Mouse (Mus musculus) heart, embryonic 16.5 days (tissue): ENCODE data around the gene Gatd1. TPM values are rescaled to one million over a fixed set of nuclear protein-coding genes. Genes with fewer than 3 reads are reported as not detected.

Experiments used
- ATAC-seq: fragments of 200-750 bp; cut with Nextera tagmentation; replicated peaks from 2 replicates; pipeline ENCODE4 v1.8.0; 2017; ENCODE audit warnings: moderate number of reproducible peaks; ENCODE audit not compliant: insufficient read depth, low FRiP score; ENCODE audit errors: extremely low read depth
- H3K27ac ChIP-seq: fragments of 300-500 bp; sonication (generic); 2 replicates; pipeline ENCODE4 v1.5.1; 2014; ENCODE audit warnings: mild to moderate bottlenecking, low read length, control low read depth, moderate library complexity
- H3K27me3 ChIP-seq: fragments of 300-500 bp; sonication (generic); 2 replicates; pipeline ENCODE4 v1.6.1; 2014; ENCODE audit warnings: low read length, mixed read lengths; ENCODE audit not compliant: control insufficient read depth, insufficient read depth
- H3K36me3 ChIP-seq: fragments of 300-500 bp; sonication (generic); 2 replicates; pipeline ENCODE4 v1.6.1; 2014; ENCODE audit not compliant: control insufficient read depth, insufficient read depth
- H3K4me1 ChIP-seq: fragments of 300-500 bp; sonication (generic); 2 replicates; pipeline ENCODE4 v1.6.1; 2014; ENCODE audit warnings: low read length, mixed read lengths; ENCODE audit not compliant: control insufficient read depth, insufficient read depth
- H3K4me2 ChIP-seq: fragments of 300-500 bp; sonication (generic); 2 replicates; pipeline ENCODE4 v1.6.1; 2014; ENCODE audit warnings: low read depth, mild to moderate bottlenecking, control low read depth, low read length
- H3K4me3 ChIP-seq: fragments of 300-500 bp; sonication (generic); 2 replicates; pipeline ENCODE4 v1.5.1; 2014; ENCODE audit warnings: mild to moderate bottlenecking, control low read depth, low read length
- H3K9ac ChIP-seq: fragments of 300-500 bp; sonication (generic); 2 replicates; pipeline ENCODE4 v1.6.1; 2014; ENCODE audit warnings: low read length, control low read depth
- H3K9me3 ChIP-seq: fragments of 300-500 bp; sonication (generic); replicated peaks from 2 replicates; pipeline ENCODE4 v1.6.1; 2016; ENCODE audit warnings: low read length; ENCODE audit not compliant: control insufficient read depth
- WGBS: fragments of 180-500 bp; shearing (Covaris S2); extraction: QIAGEN DNeasy Blood & Tissue Kit; methylation state at CpG from one replicate; pipeline ENCODE4 v1.1.7; 2014; 5-methylcytosine and 5-hydroxymethylcytosine counted together
- polyA plus RNA-seq: library from polyadenylated mRNA; unstranded; fragments of >200 nt; fragmentation: Nextera tagmentation; extraction: Ambion mirVana; gene quantifications from 2 replicates; pipeline ENCODE4 v1.2.1, GENCODE M21; 2015

Gene Gatd1
- polyA plus RNA-seq, 1 experiment from 2014 or later, result 28.0 TPM

DNA sequence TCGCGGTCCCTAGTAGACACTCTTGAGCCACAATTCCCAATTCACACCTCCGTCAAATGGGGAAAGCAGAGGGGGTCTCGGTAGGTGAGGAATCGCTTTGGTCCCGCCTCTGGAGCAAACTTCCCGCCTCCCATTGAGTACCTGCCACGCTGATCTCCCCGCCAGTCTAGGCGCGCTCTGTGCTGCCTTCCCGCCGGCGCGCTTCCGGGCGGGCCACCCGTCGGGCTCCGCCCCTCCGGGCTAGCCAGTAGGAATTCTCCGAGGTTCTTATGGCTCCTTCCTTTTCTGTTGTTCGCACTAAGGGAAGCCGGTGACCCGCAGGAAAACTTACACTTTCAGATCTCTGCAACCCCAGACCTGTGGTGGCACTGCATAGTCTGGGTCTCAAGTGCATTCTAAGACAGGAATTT is 29.9 kb upstream of the Gatd1 start, which contains the start of gene Pidd1:
TSS of gene Pidd1 (minus strand) at position 198 of the 410 bp plus-strand sequence.
- Histone ChIP-seq H3K9ac (peak within 1 kb of the TSS; percentile 76), H3K4me2 (peak within 1 kb of the TSS; percentile 96), H3K4me3 (peak within 1 kb of the TSS; percentile 66), H3K36me3 (peaks cover 10% of the 10 kb centered on the region), H3K9me3 (no peaks in the 10 kb centered on the region), H3K27me3 (no peaks in the 10 kb centered on the region), H3K4me1 (peaks cover 31% of the 10 kb centered on the region), H3K27ac (peak within 1 kb of the TSS; percentile 76)
- under 1% methylated on average over 25 of the region's 25 CpGs for WGBS
- peak; percentile 52 for ATAC-seq

DNA sequence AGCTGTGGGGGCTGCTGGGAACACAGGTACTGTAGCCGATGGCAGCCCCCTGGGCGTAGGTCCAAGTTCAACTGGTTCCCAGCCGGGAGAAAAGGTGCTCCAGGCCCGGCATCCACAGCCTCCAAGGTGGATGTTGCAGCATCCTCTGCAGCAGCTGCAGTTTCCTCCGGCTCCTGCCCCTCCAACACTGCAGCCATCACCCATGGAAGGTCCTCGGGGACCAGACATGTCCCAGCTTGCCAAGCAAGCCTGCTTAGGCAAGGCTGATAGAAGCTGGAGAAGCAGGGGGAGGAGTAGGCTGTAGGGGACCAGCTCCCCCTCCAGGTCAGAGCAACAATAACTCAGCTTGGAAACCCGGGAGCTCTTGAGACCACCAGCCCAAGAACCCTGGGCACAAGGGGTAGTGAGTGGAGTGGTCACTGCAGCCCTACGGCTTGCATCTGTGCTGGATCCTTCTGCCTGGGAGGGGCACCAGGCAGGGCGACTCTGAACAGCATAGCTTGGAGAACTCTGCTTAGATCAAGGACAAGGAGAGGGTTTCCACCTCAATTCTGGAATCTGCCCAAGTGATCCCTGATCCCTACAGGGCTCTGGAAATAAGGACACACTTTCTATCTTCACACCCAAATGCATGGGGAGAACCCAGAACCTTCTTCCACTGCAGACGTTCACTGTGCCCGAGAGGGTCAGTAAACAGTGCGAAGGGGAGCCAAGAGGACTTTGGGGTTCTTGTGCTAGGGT is 29.3 kb upstream of the Gatd1 start:
- Histone ChIP-seq H3K4me1 (peaks cover 25% of the 10 kb centered on the region), H3K9me3 (no peaks in the 10 kb centered on the region), H3K27me3 (no peaks in the 10 kb centered on the region), H3K4me3 (peak overlapping the region; percentile 66), H3K36me3 (peaks cover 8% of the 10 kb centered on the region), H3K9ac (peak overlapping the region; percentile 76), H3K4me2 (peak overlapping the region; percentile 96), H3K27ac (peak overlapping the region; percentile 24; the same call in 1 of the 2 replicates)
- WGBS, result 15% methylated on average over 12 of the region's 12 CpGs
- ATAC-seq, result no peak

DNA sequence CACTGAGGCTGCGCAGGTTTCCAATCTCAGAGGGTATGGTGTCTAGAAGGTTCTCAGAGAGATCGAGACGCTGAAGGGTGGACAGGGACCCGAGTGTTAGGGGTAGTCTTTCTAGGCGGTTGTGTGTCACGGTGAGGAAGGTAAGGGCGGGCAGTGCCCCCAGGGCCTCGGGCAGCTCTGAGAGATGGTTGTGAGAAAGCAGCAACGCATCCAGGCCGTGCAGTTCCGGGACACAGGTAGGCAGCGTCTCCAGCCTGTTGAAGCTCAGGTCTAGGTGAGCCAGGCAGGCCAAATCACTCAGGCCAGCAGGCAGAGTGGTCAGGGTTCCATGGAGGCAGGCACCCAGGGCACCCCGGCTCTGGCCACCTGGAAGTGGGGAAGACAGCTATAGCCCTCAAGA is 28.3 kb upstream of the Gatd1 start:
- H3K4me3 ChIP-seq, result no peak overlapping the region; the same call in 1 of the 2 replicates
- H3K4me2 ChIP-seq, result no peak overlapping the region
- H3K9me3 ChIP-seq, result no peaks in the 10 kb centered on the region
- peaks cover 10% of the 10 kb centered on the region for H3K36me3 ChIP-seq
- H3K4me1 ChIP-seq, result peaks cover 24% of the 10 kb centered on the region
- H3K9ac ChIP-seq, result peak overlapping the region; percentile 76
- no peaks in the 10 kb centered on the region for H3K27me3 ChIP-seq
- no peak for ATAC-seq
- 89% methylated on average over 13 of the region's 13 CpGs for WGBS
- no peak overlapping the region for H3K27ac ChIP-seq

DNA sequence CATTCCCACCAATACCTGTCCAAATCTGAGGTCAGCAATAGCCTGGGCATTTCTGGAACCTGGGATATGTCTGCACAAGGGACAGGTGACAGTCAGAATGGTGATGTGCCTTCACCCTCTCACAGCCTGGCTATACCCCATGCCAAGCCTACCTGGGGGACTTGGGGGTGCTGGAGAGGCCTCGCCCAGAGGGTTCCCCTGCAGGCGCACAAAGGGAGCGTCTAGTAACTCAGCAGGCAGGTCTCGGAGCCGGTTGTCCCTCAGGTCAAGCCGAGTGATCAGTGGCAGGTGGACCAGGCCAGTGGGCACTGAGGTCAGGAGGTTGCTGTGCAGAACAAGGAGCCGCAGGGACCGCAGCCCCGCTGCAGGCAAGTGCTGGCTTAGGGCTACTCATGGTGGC is 27.5 kb upstream of the Gatd1 start:
- no peak overlapping the region for H3K27ac ChIP-seq
- H3K9ac ChIP-seq, result no peak overlapping the region
- H3K4me1 ChIP-seq, result peaks cover 28% of the 10 kb centered on the region
- no peak overlapping the region for H3K4me2 ChIP-seq
- H3K4me3 ChIP-seq, result no peak overlapping the region
- WGBS, result 93% methylated on average over 9 of the region's 9 CpGs
- no peak for ATAC-seq
- no peaks in the 10 kb centered on the region for H3K27me3 ChIP-seq
- H3K9me3 ChIP-seq, result no peaks in the 10 kb centered on the region
- H3K36me3 ChIP-seq, result peaks cover 10% of the 10 kb centered on the region

DNA sequence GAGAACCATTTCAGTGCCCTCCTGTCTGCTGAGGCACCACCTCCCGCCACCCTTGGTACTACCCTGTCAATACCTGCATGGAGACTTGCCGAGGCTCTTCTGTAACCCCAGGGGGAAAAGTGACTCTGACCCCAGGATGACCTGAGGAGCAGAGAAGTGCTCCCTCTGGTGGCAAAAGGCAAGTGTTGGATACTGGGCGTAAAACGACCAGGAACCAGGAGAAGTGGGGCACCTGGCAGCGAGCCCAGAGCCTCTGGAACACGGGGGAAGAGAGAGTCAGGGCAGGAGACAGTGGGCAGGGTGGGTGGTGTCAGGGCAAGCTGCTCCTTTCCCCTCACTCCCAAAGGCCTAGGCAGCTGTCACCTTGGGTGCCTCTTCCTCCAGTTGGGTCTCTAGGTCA is 26.7 kb upstream of the Gatd1 start:
- Histone ChIP-seq H3K9ac (no peak overlapping the region), H3K36me3 (peaks cover 10% of the 10 kb centered on the region), H3K9me3 (no peaks in the 10 kb centered on the region), H3K4me3 (no peak overlapping the region), H3K4me1 (peaks cover 31% of the 10 kb centered on the region), H3K4me2 (no peak overlapping the region), H3K27ac (no peak overlapping the region), H3K27me3 (no peaks in the 10 kb centered on the region)
- 21% methylated on average over 6 of the region's 6 CpGs for WGBS
- no peak for ATAC-seq

DNA sequence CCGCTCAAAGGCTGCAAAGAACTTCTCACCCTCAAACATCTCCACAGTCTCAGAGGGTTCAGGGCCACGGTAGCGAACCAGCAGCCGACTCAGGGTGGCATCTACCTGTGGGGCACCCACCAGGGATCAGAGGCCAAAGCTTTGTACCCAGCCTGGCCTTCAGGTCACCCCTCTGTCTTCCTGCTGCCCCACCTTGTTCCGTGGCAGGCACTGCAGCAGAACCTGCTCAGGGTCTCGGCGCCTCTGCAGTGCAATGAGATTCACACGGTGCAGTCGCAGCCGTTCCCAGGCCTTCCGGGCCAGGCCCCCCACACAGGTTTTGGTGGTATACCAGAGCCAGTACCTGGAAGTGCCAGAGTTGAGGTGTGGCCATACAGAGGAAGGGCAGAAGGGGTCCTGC is 25.9 kb upstream of the Gatd1 start:
- H3K27me3 ChIP-seq, result no peaks in the 10 kb centered on the region
- peaks cover 35% of the 10 kb centered on the region for H3K4me1 ChIP-seq
- no peak for ATAC-seq
- H3K9me3 ChIP-seq, result no peaks in the 10 kb centered on the region
- H3K9ac ChIP-seq, result no peak overlapping the region
- H3K36me3 ChIP-seq, result peaks cover 10% of the 10 kb centered on the region
- no peak overlapping the region for H3K27ac ChIP-seq
- no peak overlapping the region for H3K4me2 ChIP-seq
- no peak overlapping the region for H3K4me3 ChIP-seq
- WGBS, result 93% methylated on average over 11 of the region's 11 CpGs

DNA sequence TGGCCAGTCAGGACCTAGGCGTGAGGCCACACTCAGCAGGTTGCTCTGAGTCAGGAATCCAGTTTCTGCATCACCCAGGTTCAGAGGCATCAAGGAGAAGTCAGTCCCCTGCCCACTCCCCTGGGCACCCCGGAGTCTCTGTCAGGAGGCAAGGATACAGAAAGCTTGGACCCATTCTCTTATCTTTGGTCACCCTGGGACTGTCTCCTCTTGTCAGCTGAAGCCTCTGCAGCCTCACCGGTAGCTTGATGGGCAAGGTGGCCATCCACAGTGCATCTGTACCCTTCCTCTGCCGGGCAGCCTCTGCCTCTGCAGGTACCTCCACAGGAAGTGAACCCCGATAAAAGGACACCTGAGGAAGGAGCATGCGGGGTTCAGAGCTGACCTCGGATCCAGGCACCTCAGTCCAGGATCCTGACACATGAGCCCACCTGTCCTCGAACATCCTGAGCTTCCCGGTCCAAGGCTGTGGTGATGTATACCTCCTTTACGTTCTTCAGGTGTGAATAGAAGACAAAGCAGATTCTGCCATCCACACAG is 25.3 kb upstream of the Gatd1 start:
- H3K4me3 ChIP-seq, result no peak overlapping the region
- no peak overlapping the region for H3K27ac ChIP-seq
- peaks cover 39% of the 10 kb centered on the region for H3K4me1 ChIP-seq
- peaks cover 10% of the 10 kb centered on the region for H3K36me3 ChIP-seq
- H3K27me3 ChIP-seq, result no peaks in the 10 kb centered on the region
- no peaks in the 10 kb centered on the region for H3K9me3 ChIP-seq
- H3K9ac ChIP-seq, result no peak overlapping the region
- WGBS, result 93% methylated on average over 10 of the region's 10 CpGs
- no peak for ATAC-seq
- no peak overlapping the region for H3K4me2 ChIP-seq

DNA sequence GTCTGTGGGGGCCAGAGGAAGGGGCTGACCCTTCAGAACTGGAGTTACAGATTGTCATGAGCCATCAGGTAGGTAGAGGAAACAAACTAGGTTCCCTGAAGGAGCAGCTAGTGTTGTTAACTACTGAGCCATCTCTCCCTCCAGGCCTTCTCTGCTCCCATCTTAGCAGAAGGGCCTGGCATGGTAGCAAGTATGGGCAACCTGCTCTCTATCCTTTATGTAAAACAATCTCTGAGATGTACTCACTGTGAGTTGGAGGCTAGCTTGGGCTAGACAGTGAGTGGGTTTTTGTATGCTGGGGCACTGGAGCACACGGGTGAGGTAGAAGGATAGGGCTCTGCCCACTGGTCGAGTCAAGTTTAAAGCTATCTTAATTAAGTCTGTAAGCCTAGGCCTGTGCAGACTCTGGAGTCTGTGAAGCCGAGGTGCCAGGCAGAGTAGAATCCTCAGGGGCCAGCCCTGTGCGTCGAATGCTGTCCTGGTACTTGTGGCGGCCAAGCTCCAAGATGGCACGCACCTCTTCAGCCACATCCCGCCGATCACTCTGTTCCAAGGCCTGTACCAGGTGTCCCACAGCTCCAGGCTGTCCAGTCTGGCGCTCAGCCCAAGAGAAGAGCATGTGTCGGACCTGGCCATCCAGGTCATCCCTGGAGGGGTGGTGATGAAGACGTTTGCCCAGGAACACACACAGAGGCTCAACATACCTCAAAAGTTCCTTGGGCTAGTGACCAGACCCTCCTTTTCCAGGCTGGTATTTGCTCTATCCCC is 24.4 kb upstream of the Gatd1 start:
- Histone ChIP-seq H3K9me3 (no peaks in the 10 kb centered on the region), H3K27ac (no peak overlapping the region), H3K9ac (no peak overlapping the region), H3K4me1 (peaks cover 39% of the 10 kb centered on the region), H3K27me3 (no peaks in the 10 kb centered on the region), H3K4me3 (no peak overlapping the region), H3K4me2 (no peak overlapping the region), H3K36me3 (peaks cover 12% of the 10 kb centered on the region)
- no peak for ATAC-seq
- WGBS, result 88% methylated on average over 12 of the region's 12 CpGs
